ENCODE assay signal across 22 mouse cellular contexts in the genomic region with DNA sequence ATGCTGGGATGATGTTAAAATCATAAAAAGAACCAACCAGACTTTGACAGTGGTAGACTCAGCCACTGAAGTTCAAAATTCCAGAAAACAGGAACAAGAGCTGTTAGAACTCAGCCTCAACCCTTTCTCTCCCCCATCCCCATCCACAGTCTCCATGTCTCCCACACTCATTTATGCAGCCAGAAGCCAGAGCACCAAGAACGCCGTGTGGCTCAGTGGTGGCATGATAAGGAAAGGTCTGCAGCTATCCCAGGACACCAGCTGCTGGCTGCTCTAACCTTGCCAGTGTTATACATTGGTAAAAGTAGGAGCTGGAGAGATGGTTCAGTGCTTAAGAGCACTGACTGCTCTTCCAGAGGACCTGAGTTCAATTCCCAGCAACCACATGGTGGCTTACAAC.
"Had no signal": no experiment of that assay in that cellular context is flagged by ENCODE, and none has a peak within 500 bp of the region (broad histone marks: within the 10 kb centered on the region; RNA-seq: fewer than 3 reads in every experiment).

No protein-coding gene starts in this region.

- H3K9ac ChIP-seq: liver, embryonic 15.5 days; neural tube, embryonic 12.5 days; neural tube, embryonic 15.5 days; stomach, embryonic 15.5 days had no signal

- H3K4me2 ChIP-seq: liver, embryonic 15.5 days; neural tube, embryonic 12.5 days; neural tube, embryonic 15.5 days; stomach, embryonic 15.5 days had no signal

- H3K4me3 ChIP-seq: layer of hippocampus, adult 2 months; left cerebral cortex, adult 2 months; liver, embryonic 15.5 days; midbrain, embryonic 10.5 days; neural tube, embryonic 12.5 days; neural tube, embryonic 15.5 days; stomach, embryonic 15.5 days had no signal

- H3K27ac ChIP-seq: kidney, postnatal 0 days; layer of hippocampus, adult 2 months; left cerebral cortex, adult 2 months; liver, embryonic 15.5 days; macrophage; midbrain, embryonic 10.5 days; neural tube, embryonic 12.5 days; neural tube, embryonic 15.5 days; stomach, embryonic 15.5 days had no signal

- H3K4me1 ChIP-seq: stomach, embryonic 15.5 days had no signal

- DNase-seq: kidney, adult 2 months; kidney, postnatal 25 days; layer of hippocampus, adult 9-11 months; lung, adult 2 months; lung, postnatal 14 days; midbrain, embryonic 14.5 days; retina, postnatal 1 day; right cerebral cortex, postnatal 25 days; spleen, adult 18-20 months; thymus, adult 2 months; thymus, postnatal 14 days; thymus, postnatal 4 days had no signal

- H3K36me3 ChIP-seq: midbrain, embryonic 10.5 days; neural tube, embryonic 12.5 days; neural tube, embryonic 15.5 days; stomach, embryonic 15.5 days had no signal

- H3K27me3 ChIP-seq: liver, embryonic 15.5 days; neural tube, embryonic 12.5 days; neural tube, embryonic 15.5 days; stomach, embryonic 15.5 days had no signal

- ATAC-seq: intestine, postnatal 0 days had no signal

- H3K9me3 ChIP-seq: liver, embryonic 15.5 days; midbrain, embryonic 10.5 days; neural tube, embryonic 12.5 days; neural tube, embryonic 15.5 days; stomach, embryonic 15.5 days had no signal
